Mouse (Mus musculus) CH12.LX (cell line): ENCODE measurements around the gene Spout1. TPM values are rescaled to one million over a fixed set of nuclear protein-coding genes. Genes with fewer than 3 reads are reported as not detected.

Experiments
- DNase-seq: peaks from one replicate; pipeline ENCODE4 v3.0.0-alpha.2; 2013; ENCODE audit errors: extremely low read depth
- H3K27ac ChIP-seq: 2 replicates; pipeline ENCODE4 v1.5.1; 2012; ENCODE audit warnings: low read depth, mild to moderate bottlenecking, control low read depth, moderate library complexity; ENCODE audit not compliant: insufficient read depth
- H3K27me3 ChIP-seq: replicated peaks from 2 replicates; pipeline ENCODE3; 2012; ENCODE audit warnings: inconsistent platforms
- H3K36me3 ChIP-seq, 2 experiments: replicated peaks in 1 of 2; 2 replicates each; pipeline versions ENCODE3 to v1.6.1; 2012; ENCODE audit warnings: inconsistent platforms in 1 of 2, low read length in 1 of 2, mild to moderate bottlenecking in 1 of 2, mixed read lengths in 1 of 2, moderate library complexity in 1 of 2; ENCODE audit not compliant: control insufficient read depth in 1 of 2, insufficient read depth in 1 of 2
- H3K4me1 ChIP-seq, 2 experiments: 2 replicates each; pipeline ENCODE4 v1.6.1; 2012; ENCODE audit warnings: inconsistent platforms in 1 of 2, moderate library complexity in 1 of 2; ENCODE audit not compliant: insufficient read depth in 2 of 2, control insufficient read depth in 1 of 2
- H3K4me2 ChIP-seq: 2 replicates; pipeline ENCODE4 v1.6.1; 2012; ENCODE audit warnings: low read depth, mild to moderate bottlenecking, control low read depth; ENCODE audit not compliant: poor library complexity, insufficient read depth, severe bottlenecking
- H3K4me3 ChIP-seq, 3 experiments: fragments of 150-350 bp in 1 of 3; sonication (generic) in 1 of 3; replicated peaks in 1 of 3; 2 replicates each; pipeline versions ENCODE3 to v1.5.1; 2011 to 2012; ENCODE audit warnings: low read depth in 2 of 3, low read length in 2 of 3, mild to moderate bottlenecking in 2 of 3, moderate library complexity in 2 of 3, control low read depth in 1 of 3, improper control_type of control experiment in 1 of 3, inconsistent platforms in 1 of 3, mixed read lengths in 1 of 3; ENCODE audit not compliant: poor library complexity in 1 of 3
- H3K79me2 ChIP-seq: replicated peaks from 2 replicates; pipeline ENCODE4 v1.6.1; 2012; ENCODE audit warnings: mild to moderate bottlenecking, moderate library complexity; ENCODE audit not compliant: control insufficient read depth, poor library complexity, insufficient read depth, severe bottlenecking; ENCODE audit errors: extremely low read depth
- H3K9ac ChIP-seq: 2 replicates; pipeline ENCODE4 v1.6.1; 2012; ENCODE audit warnings: low read depth, mild to moderate bottlenecking, control low read depth, moderate library complexity; ENCODE audit not compliant: insufficient read depth
- H3K9me3 ChIP-seq: replicated peaks from 2 replicates; pipeline ENCODE3; 2012; ENCODE audit warnings: low read length, inconsistent platforms, mixed read lengths
- CHD2 ChIP-seq: IDR thresholded peaks from 2 replicates; pipeline ENCODE4 v1.6.1; 2011; ENCODE audit warnings: low read length, improper control_type of control experiment
- E2F4 ChIP-seq: IDR thresholded peaks from 2 replicates; pipeline ENCODE4 v1.6.1; 2011; ENCODE audit warnings: low read depth, low read length, improper control_type of control experiment; ENCODE audit not compliant: insufficient replicate concordance
- EP300 ChIP-seq: IDR thresholded peaks from 2 replicates; pipeline ENCODE4 v1.6.1; 2011; ENCODE audit warnings: low read length, improper control_type of control experiment
- IRF4 ChIP-seq: IDR thresholded peaks from 2 replicates; pipeline ENCODE4 v1.6.1; 2014; ENCODE audit warnings: low read depth, mild to moderate bottlenecking, inconsistent platforms, low read length, improper control_type of control experiment
- JUND ChIP-seq: conservative IDR thresholded peaks from 2 replicates; pipeline ENCODE4 v1.6.1; 2011; ENCODE audit warnings: low read depth, low read length, improper control_type of control experiment
- MAZ ChIP-seq: IDR thresholded peaks from 2 replicates; pipeline ENCODE4 v1.6.1; 2012; ENCODE audit warnings: low read depth, mild to moderate bottlenecking, inconsistent platforms, low read length, improper control_type of control experiment, moderate library complexity
- MYC ChIP-seq: IDR thresholded peaks from 2 replicates; pipeline ENCODE4 v1.6.1; 2011; ENCODE audit warnings: low read depth, mild to moderate bottlenecking, improper control_type of control experiment, low read length
- NELFE ChIP-seq: IDR thresholded peaks from 2 replicates; pipeline ENCODE4 v1.6.1; 2011; ENCODE audit warnings: low read depth, low read length, improper control_type of control experiment
- NRF1 ChIP-seq: IDR thresholded peaks from 2 replicates; pipeline ENCODE4 v1.6.1; 2014; ENCODE audit warnings: low read depth, mild to moderate bottlenecking, inconsistent platforms, low read length, improper control_type of control experiment, moderate library complexity
- POLR2A ChIP-seq: IDR thresholded peaks from 2 replicates; pipeline ENCODE4 v1.6.1; 2011; ENCODE audit warnings: low read depth, mild to moderate bottlenecking, improper control_type of control experiment, low read length
- RCOR1 ChIP-seq: conservative IDR thresholded peaks from 2 replicates; pipeline ENCODE4 v1.6.1; 2012; ENCODE audit warnings: low read depth, mild to moderate bottlenecking, inconsistent platforms, low read length, improper control_type of control experiment
- SIN3A ChIP-seq: IDR thresholded peaks from 2 replicates; pipeline ENCODE4 v1.6.1; 2012; ENCODE audit warnings: low read length, improper control_type of control experiment, inconsistent platforms
- SMC3 ChIP-seq: IDR thresholded peaks from 2 replicates; pipeline ENCODE4 v1.6.1; 2011; ENCODE audit warnings: low read depth, low read length, improper control_type of control experiment
- UBTF ChIP-seq: IDR thresholded peaks from 2 replicates; pipeline ENCODE4 v1.6.1; 2012; ENCODE audit warnings: low read depth, mild to moderate bottlenecking, inconsistent platforms, low read length, improper control_type of control experiment, moderate library complexity
- USF2 ChIP-seq: conservative IDR thresholded peaks from 2 replicates; pipeline ENCODE4 v1.6.1; 2011; ENCODE audit warnings: low read depth, low read length, improper control_type of control experiment
- ZC3H11A ChIP-seq: IDR thresholded peaks from 2 replicates; pipeline ENCODE4 v1.6.1; 2012; ENCODE audit warnings: low read depth, mild to moderate bottlenecking, inconsistent platforms, low read length, improper control_type of control experiment
- ZMIZ1 ChIP-seq: IDR thresholded peaks from 2 replicates; pipeline ENCODE4 v1.6.1; 2012; ENCODE audit warnings: low read depth, mild to moderate bottlenecking, inconsistent platforms, low read length, improper control_type of control experiment
- dilution Hi-C: fragments of 300-500 bp; cut with MboI; formaldehyde crosslinking; loops from 2 replicates; pipeline ENCODE4 v1.14.3; 2020; ENCODE audit warnings: low sequenced_read_pairs; ENCODE audit not compliant: extremely low pct_unique_long_range_greater_than_20kb, extremely low pct_ligation_motif_present
- in situ Hi-C: fragments of 300-500 bp; cut with MboI; formaldehyde crosslinking; loops from 3 replicates; pipeline ENCODE4 v1.14.3; 2019; ENCODE audit warnings: low sequenced_read_pairs, low pct_ligation_motif_present, low pct_unique_long_range_greater_than_20kb, mixed read lengths
- polyA plus RNA-seq: library from polyadenylated mRNA; unstranded; fragments of >175 nt; gene quantifications from 2 replicates; pipeline ENCODE4 v1.2.1, GENCODE M21; 2012; ENCODE audit warnings: low read depth; ENCODE audit not compliant: insufficient read length
- total RNA-seq, 2 experiments: library from RNA; depleted of rRNA; stranded (reverse); fragments of 300-350 nt in 1 of 2; fragments of >200 nt in 1 of 2; gene quantifications; 2 replicates each; pipeline ENCODE4 v1.2.3; 2012 to 2014

The Spout1 gene
- total and polyA plus RNA-seq, 3 experiments = 38.4 to 62.3 (median 49.2) TPM

DNA sequence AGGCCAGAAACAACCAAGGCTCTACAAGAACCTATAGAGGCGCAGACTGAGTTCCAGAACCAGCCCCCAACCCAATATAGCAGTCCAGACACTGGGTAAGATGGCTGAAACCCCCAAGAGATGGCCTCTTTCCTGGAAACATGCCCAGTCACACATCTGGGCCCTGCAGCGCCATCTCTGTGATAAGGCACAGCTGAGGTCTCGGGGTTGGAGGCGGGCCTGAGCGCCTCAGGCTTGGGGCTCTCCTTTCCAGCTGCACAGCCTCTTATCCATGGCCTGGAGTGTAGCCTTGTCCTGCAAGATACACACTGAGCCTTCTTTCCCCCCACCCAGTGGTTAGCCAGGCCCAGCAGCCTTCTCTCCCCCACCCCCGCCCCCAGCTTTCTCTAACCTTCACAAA is 7.0 kb upstream of the Spout1 start:
- DNase-seq = no peak
- no peak for TF ChIP-seq ZMIZ1
- TF ChIP-seq NELFE = no peak
- no peak for TF ChIP-seq SIN3A
- TF ChIP-seq ZC3H11A = no peak
- TF ChIP-seq UBTF = no peak
- TF ChIP-seq USF2 = no peak
- TF ChIP-seq POLR2A = no peak
- Histone ChIP-seq H3K4me3 (no peak overlapping the region), H3K4me2 (no peak overlapping the region), H3K9me3 (peaks cover 10% of the 10 kb centered on the region), H3K4me1 (peaks cover 10 to 27% of the 10 kb centered on the region in 2 experiments), H3K27me3 (no peaks in the 10 kb centered on the region), H3K27ac (no peak overlapping the region), H3K79me2 (no peaks in the 10 kb centered on the region), H3K9ac (no peak overlapping the region), H3K36me3 (peaks cover 0 to 17% of the 10 kb centered on the region in 2 experiments)
- dilution Hi-C loops (no loop called here), in situ Hi-C loops (loop anchor here (5.0 to 10.0 kb wide), 2 partner anchors 60 to 102 kb away; partner anchors contain the start of genes Dolk, Gm28035 and Nup188)

- H3K4me2 ChIP-seq = no peak overlapping the region
- H3K9me3 ChIP-seq = peaks cover 10% of the 10 kb centered on the region
- in situ Hi-C loops = loop anchor here (10.0 kb wide), 1 partner anchor 61 kb away; the partner anchor contains the start of gene Gm28035
- H3K27me3 ChIP-seq = no peaks in the 10 kb centered on the region
- DNase-seq = no peak
- H3K79me2 ChIP-seq = no peaks in the 10 kb centered on the region
- H3K4me1 ChIP-seq = peaks cover 10 to 27% of the 10 kb centered on the region in 2 experiments
- peaks cover 0 to 13% of the 10 kb centered on the region in 2 experiments for H3K36me3 ChIP-seq
- TF ChIP-seq SIN3A (no peak), JUND (no peak), IRF4 (no peak), MAZ (no peak), NRF1 (no peak), POLR2A (no peak), EP300 (no peak), USF2 (no peak), E2F4 (no peak), SMC3 (no peak), CHD2 (no peak), RCOR1 (no peak), MYC (no peak)
- no peak overlapping the region for H3K9ac ChIP-seq
- dilution Hi-C loops = no loop called here
- no peak overlapping the region for H3K4me3 ChIP-seq
- no peak overlapping the region for H3K27ac ChIP-seq
These were observed 5.5 kb upstream of the Spout1 start for GRCm38 (mm10) chr2:30183721-30184120.
